Mouse (Mus musculus) kidney, adult 10 weeks (tissue): ENCODE measurements around the gene Vmn1r124. TPM values are rescaled to one million over a fixed set of nuclear protein-coding genes. Genes with fewer than 3 reads are reported as not detected.

ENCODE experiments used
- polyA plus RNA-seq: library from polyadenylated mRNA; stranded (reverse); fragments of 350-450 nt; fragmentation: Illumina TruSeq; extraction: RNeasy Lipid Tissue Mini Kit (QIAGEN cat#74804); gene quantifications from one replicate; pipeline ENCODE4 v1.2.3, GENCODE M21; 2014; ENCODE audit warnings: low read depth, low replicate concordance

Gene Vmn1r124
- not detected for polyA plus RNA-seq

DNA sequence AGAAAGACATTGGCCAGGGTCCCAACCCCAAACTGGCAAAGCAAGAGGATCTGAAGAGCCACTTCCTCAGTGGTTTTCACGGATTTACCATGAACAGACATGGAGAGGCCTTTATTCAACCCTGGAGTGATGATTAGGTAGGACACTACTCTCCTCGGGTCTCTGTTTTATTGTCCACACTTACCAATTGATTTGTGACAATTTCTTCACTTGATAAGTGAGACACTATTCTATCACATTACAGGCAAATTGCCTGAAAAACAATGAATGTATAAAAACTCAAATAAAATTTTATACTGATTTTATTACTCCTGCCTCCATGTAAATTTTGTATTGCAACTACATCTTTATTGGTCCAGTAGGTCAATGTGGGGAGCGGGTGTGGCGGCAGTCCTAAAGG, at the start of gene Vmn1r124:
Gene Vmn1r124 (minus strand): TSS at position 101 of the 400 bp plus-strand sequence.

DNA sequence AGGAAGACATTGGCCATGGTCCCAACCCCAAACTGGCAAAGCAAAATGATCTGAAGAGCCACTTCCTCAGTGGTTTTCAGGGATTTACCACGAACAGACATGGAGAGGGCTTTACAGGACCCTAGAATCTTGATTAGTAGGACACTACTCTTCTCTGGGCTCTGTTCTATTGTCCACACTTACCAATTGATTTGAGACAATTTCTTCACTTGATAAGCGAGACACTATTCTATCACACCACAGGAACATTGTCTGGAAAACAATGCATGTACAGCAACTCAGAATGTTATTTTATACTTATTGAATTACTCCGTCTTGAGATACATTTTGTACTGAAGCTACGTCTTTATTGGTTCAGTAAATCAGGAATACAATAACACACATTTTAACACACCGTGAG, 41.0 kb upstream of the Vmn1r124 start, which contains the start of gene Vmn1r126:
Gene Vmn1r126 (minus strand): TSS at position 101 of the 400 bp plus-strand sequence.

DNA sequence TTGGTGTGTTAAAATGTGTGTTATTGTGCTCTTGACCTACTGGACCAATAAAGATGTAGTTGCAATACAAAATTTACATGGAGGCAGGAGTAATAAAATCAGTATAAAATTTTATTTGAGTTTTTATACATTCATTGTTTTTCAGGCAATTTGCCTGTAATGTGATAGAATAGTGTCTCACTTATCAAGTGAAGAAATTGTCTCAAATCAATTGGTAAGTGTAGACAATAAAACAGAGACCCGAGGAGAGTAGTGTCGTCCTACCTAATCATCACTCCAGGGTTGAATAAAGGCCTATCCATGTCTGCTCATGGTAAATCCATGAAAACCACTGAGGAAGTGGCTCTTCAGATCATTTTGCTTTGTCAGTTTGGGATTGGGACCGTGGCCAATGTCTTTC, 11.5 kb upstream of the Vmn1r124 start, which contains the start of gene Vmn1r125:
Gene Vmn1r125 (plus strand): TSS at position 301 of the 400 bp plus-strand sequence.

Other genes starting within 250 kb of the Vmn1r124 start
- not detected for gene Vmn1r119, start 248.2 kb downstream of the Vmn1r124 start, polyA plus RNA-seq
- not detected for gene Vmn1r120, start 206.8 kb downstream of the Vmn1r124 start, polyA plus RNA-seq
- gene Vmn1r121, start 162.1 kb downstream of the Vmn1r124 start, polyA plus RNA-seq, result not detected
- gene Vmn1r122, start 126.5 kb downstream of the Vmn1r124 start, polyA plus RNA-seq, result not detected
- not detected for gene Vmn1r123, start 98.4 kb downstream of the Vmn1r124 start, polyA plus RNA-seq
- gene Gm5157, start 70.2 kb downstream of the Vmn1r124 start, polyA plus RNA-seq, result not detected
- gene Vmn1r125, start 11.6 kb upstream of the Vmn1r124 start, polyA plus RNA-seq, result not detected
- gene Vmn1r126, start 40.9 kb upstream of the Vmn1r124 start, polyA plus RNA-seq, result not detected
- not detected for gene Vmn1r127, start 59.2 kb upstream of the Vmn1r124 start, polyA plus RNA-seq
- not detected for gene Vmn1r128, start 88.8 kb upstream of the Vmn1r124 start, polyA plus RNA-seq
- gene Vmn1r129, start 100.7 kb upstream of the Vmn1r124 start, polyA plus RNA-seq, result not detected
- gene Gm6882, start 172.1 kb upstream of the Vmn1r124 start, polyA plus RNA-seq, result not detected